Mouse (Mus musculus): ENCODE data around the gene Tk1. TPM values are rescaled to one million over a fixed set of nuclear protein-coding genes. Genes with fewer than 3 reads are reported as not detected.
A peak's percentile ranks its signal among the peaks of the same experiment; 100 is the strongest.

Tk1 gene
- polyA plus RNA-seq, 1 experiment from 2014 or later, result 150 TPM

DNA sequence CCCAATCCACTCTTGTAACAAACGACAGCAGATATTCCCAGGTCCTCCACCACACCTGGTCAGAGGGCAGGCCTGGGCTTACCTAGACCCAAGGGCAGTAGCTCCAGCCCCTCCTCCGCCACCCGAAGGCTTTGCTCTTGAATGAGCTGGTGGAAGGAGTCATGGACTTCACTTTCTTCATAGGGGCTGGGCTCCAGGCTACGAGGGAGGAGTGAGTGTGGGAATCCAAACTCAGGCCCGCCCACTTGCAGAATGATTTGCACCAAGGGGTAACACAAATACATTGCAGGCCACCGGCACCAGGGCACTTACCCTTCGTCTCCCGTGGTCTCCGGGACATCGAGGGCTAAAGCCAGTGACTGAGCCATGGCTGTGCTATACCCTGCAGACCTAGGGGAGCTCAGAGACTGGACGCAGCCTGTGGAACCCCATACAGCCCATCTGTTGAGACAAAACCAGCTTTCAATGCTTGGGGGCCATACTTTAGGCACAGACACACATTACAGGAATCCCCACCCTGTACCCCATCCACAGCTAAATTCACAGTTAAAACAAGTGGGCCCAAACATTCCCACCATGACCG, 47.0 kb downstream of the Tk1 start:
- peaks cover 66% of the 10 kb centered on the region for H3K4me1 ChIP-seq (replicated peaks)
- ATAC-seq (ENCODE audit: low read depth) (no peak), DNase-seq (peak; percentile 52)
- peak overlapping the region; percentile 100 for H3K27ac ChIP-seq
- peak overlapping the region; percentile 97 for H3K9ac ChIP-seq
- peak overlapping the region; percentile 96 for H3K4me3 ChIP-seq (replicated peaks)
- WGBS (ENCODE audit: insufficient replicate concordance), result 25% methylated on average over 12 of the region's 12 CpGs
- H3K4me2 ChIP-seq, result peak overlapping the region; percentile 98
- H3K27me3 ChIP-seq, result no peaks in the 10 kb centered on the region
- peaks cover 52% of the 10 kb centered on the region for H3K36me3 ChIP-seq
- no peaks in the 10 kb centered on the region for H3K9me3 ChIP-seq (replicated peaks)

DNA sequence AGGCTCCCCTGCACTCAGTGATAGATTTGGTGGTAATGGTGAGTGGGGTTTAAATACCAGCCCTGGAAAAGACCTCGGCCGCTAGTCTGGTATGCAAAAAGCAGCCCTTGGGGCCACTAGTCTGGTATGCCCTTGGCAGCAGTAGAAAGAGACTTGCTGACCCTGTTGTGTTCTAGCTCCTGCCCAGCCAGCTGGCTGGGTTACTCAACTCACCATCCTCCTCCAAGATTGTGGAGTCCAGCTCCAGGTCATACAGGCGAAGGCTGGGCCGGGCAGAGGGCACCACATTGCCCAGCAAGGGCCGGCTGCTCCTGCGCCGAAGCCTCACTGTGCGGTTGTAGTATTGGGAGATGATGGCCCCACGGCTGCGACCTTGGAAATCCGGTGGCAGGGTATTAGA, 47.9 kb downstream of the Tk1 start:
- H3K4me2 ChIP-seq, result peak overlapping the region; percentile 98
- no peaks in the 10 kb centered on the region for H3K27me3 ChIP-seq
- peak overlapping the region; percentile 96 for H3K4me3 ChIP-seq (replicated peaks)
- no peaks in the 10 kb centered on the region for H3K9me3 ChIP-seq (replicated peaks)
- H3K27ac ChIP-seq, result peak overlapping the region; percentile 100
- peaks cover 58% of the 10 kb centered on the region for H3K36me3 ChIP-seq
- H3K9ac ChIP-seq, result peak overlapping the region; percentile 97
- H3K4me1 ChIP-seq (replicated peaks), result peaks cover 65% of the 10 kb centered on the region
- no peak for DNase-seq
- WGBS (ENCODE audit: insufficient replicate concordance), result 91% methylated on average over 11 of the region's 11 CpGs
- no peak for ATAC-seq (ENCODE audit: low read depth)

DNA sequence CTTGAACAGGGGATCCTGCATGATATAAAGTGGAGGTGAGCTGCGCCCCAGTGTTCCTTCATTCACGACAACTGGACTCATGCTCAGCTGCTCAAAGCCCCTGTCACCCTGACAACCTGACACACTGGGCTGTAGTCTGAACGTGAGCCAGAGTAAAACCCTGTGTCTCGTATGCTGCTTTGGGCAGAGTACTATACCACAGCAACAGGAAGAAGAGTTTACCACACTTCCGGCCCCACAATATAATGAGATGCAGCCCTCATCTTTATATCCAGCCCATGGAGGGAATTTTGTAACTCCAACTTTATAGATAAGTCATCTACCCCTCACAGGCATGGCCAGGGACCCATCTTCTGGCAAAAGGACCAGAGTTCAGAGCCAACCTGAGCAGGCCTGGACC, 48.8 kb downstream of the Tk1 start:
- Histone ChIP-seq H3K27ac (peak overlapping the region; percentile 100; the same call in 1 of the 2 replicates), H3K4me2 (peak overlapping the region; percentile 98), H3K36me3 (peaks cover 67% of the 10 kb centered on the region), H3K4me1 (replicated peaks) (peaks cover 60% of the 10 kb centered on the region), H3K9me3 (replicated peaks) (no peaks in the 10 kb centered on the region), H3K9ac (peak overlapping the region; percentile 97), H3K4me3 (replicated peaks) (0 out of 2 replicates have a peak overlapping the region, but pooled peaks have one; percentile 96), H3K27me3 (no peaks in the 10 kb centered on the region)
- 84% methylated on average over 5 of the region's 5 CpGs for WGBS (ENCODE audit: insufficient replicate concordance)
- no peak for ATAC-seq (ENCODE audit: low read depth)
- DNase-seq, result no peak

DNA sequence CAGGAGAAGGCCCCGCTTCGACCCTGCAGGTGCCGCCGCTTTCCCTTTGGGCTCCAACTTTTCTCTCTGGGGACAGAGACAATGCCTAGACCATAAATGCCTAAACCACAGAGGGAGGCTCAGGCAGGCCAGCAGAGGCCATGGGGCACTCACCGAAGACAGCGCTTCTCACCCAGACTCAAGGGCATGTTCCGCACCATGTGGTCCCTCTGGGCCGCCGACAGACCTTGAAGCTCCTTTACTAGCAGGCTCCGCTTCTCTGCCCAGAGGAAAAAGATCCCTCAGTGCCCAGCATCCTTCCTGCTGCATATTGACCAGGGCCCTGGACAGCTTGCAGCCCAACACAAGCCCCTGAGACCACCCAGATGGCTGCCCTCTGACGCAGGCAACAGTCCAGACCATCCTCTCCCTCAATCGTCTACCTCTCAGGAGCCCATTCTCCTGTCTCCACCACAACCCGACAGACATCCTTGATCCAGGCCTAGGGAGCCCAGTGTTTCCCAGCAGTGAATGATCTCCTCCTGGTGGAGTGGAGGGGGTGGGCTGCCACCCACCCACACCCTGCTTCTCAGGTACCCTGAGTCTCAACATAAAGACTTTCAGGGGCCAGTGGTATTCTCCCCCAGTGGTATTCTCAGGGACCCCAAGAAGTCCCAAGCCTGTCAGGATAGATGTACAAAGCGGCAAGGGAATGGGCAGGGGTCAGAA, 49.7 kb downstream of the Tk1 start:
- WGBS (ENCODE audit: insufficient replicate concordance), result 94% methylated on average over 14 of the region's 14 CpGs
- Histone ChIP-seq H3K9me3 (replicated peaks) (no peaks in the 10 kb centered on the region), H3K9ac (no peak overlapping the region), H3K27me3 (no peaks in the 10 kb centered on the region), H3K36me3 (peaks cover 76% of the 10 kb centered on the region), H3K4me1 (replicated peaks) (peaks cover 51% of the 10 kb centered on the region), H3K27ac (peak overlapping the region; percentile 34; the same call in 1 of the 2 replicates), H3K4me2 (no peak overlapping the region), H3K4me3 (replicated peaks) (no peak overlapping the region)
- DNase-seq, result no peak
- no peak for ATAC-seq (ENCODE audit: low read depth)

DNA sequence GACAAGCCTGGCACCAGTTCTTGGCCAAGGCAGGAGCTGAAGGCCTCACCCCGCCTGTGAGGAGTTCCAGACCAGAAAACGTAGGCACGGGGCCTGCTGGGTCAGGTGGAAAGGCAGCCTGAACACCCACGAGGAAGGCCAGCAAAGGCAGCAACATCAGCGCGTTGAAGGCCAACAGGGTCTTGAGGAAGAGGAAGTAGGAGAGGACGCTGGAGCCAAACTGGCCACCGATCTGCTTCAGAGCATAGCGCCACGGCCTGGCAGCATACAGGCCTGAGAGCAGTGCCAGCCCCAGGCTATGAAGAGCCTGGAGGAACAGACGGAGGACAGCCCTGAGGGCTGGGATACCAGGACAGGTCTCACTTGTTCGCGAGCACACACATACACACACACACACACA, 50.4 kb downstream of the Tk1 start:
- Histone ChIP-seq H3K4me3 (replicated peaks) (no peak overlapping the region), H3K4me1 (replicated peaks) (peaks cover 47% of the 10 kb centered on the region), H3K9ac (no peak overlapping the region), H3K27me3 (no peaks in the 10 kb centered on the region), H3K4me2 (no peak overlapping the region), H3K36me3 (peaks cover 83% of the 10 kb centered on the region), H3K27ac (0 out of 2 replicates have a peak overlapping the region, but pooled peaks have one; percentile 34), H3K9me3 (replicated peaks) (no peaks in the 10 kb centered on the region)
- ATAC-seq (ENCODE audit: low read depth), result no peak
- DNase-seq, result no peak
- 76% methylated on average over 13 of the region's 13 CpGs for WGBS (ENCODE audit: insufficient replicate concordance)

DNA sequence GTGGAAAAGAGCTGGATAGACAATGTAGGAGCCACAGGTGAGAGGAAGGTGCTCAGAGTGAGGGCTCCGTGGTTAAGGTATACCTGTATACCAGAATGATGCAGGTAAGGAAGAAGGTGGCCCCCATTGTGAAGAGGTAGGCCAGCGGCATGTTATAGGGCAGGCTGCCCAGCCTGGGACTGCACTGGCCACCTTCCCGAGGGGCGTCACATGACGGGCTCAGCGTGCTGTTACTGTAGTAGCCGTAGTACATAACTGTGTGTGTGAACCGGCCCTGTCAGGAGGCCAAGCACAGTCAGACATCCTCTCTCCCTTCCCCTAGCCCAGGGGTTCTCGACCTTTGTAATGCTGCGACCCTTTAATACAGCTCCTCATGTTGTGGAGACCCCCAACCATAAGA, 51.0 kb downstream of the Tk1 start:
- no peak for ATAC-seq (ENCODE audit: low read depth)
- no peaks in the 10 kb centered on the region for H3K9me3 ChIP-seq (replicated peaks)
- H3K36me3 ChIP-seq, result peaks cover 89% of the 10 kb centered on the region
- H3K9ac ChIP-seq, result no peak overlapping the region
- 93% methylated on average over 10 of the region's 10 CpGs for WGBS (ENCODE audit: insufficient replicate concordance)
- H3K4me3 ChIP-seq (replicated peaks), result no peak overlapping the region
- peaks cover 47% of the 10 kb centered on the region for H3K4me1 ChIP-seq (replicated peaks)
- H3K27me3 ChIP-seq, result no peaks in the 10 kb centered on the region
- H3K4me2 ChIP-seq, result no peak overlapping the region
- H3K27ac ChIP-seq, result no peak overlapping the region
- DNase-seq, result no peak

DNA sequence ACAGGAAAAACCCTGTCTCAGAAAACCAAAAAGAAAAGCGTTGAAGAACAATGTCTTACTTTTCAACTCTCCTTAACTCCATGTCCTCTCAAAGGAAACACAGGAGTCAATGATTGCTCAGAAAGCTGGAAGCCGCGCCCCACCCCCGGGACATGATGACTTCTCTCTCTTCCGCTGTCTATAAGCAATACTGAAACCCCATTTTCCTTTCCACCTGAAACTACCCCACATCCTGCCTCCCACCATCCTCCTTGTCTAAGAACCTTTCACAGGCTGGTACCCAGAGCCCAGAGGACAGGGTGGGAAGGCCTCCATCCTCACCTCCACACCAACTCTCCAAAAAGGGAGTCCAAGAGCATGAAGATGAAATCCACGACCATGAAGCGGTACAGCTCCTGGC, 53.5 kb downstream of the Tk1 start:
- no peak overlapping the region for H3K27ac ChIP-seq
- no peak overlapping the region for H3K4me3 ChIP-seq (replicated peaks)
- H3K27me3 ChIP-seq, result no peaks in the 10 kb centered on the region
- no peaks in the 10 kb centered on the region for H3K9me3 ChIP-seq (replicated peaks)
- H3K9ac ChIP-seq, result no peak overlapping the region
- H3K4me2 ChIP-seq, result no peak overlapping the region
- DNase-seq (no peak), ATAC-seq (ENCODE audit: low read depth) (no peak)
- peaks cover 99% of the 10 kb centered on the region for H3K36me3 ChIP-seq
- 94% methylated on average over 7 of the region's 7 CpGs for WGBS (ENCODE audit: insufficient replicate concordance)
- H3K4me1 ChIP-seq (replicated peaks), result peaks cover 37% of the 10 kb centered on the region

DNA sequence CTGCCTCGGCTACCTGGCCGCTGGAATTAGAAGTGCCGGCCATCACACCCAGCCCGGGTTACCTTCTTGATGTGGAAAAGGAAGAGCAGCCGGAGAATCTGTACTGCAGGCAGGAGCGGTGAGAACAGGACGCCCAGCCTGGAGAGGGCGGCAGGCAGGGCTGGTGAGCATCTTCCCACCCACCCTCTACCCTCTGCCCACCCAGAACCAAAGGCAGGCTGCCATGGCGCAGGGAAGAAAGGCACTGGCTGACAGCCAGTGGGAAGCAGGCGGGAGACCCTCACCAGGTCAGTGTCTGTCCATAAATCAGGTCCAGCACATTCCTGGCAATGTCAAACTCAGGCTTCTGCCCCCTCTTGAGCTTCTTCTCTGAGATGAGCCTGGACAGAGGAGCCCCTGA, 55.5 kb downstream of the Tk1 start:
- H3K36me3 ChIP-seq, result peaks cover 99% of the 10 kb centered on the region
- no peaks in the 10 kb centered on the region for H3K27me3 ChIP-seq
- no peak overlapping the region for H3K9ac ChIP-seq
- no peak overlapping the region for H3K4me3 ChIP-seq (replicated peaks)
- no peak for DNase-seq
- peaks cover 20% of the 10 kb centered on the region for H3K4me1 ChIP-seq (replicated peaks)
- no peak overlapping the region for H3K27ac ChIP-seq
- 92% methylated on average over 10 of the region's 10 CpGs for WGBS (ENCODE audit: insufficient replicate concordance)
- no peaks in the 10 kb centered on the region for H3K9me3 ChIP-seq (replicated peaks)
- no peak for ATAC-seq (ENCODE audit: low read depth)
- no peak overlapping the region for H3K4me2 ChIP-seq

DNA sequence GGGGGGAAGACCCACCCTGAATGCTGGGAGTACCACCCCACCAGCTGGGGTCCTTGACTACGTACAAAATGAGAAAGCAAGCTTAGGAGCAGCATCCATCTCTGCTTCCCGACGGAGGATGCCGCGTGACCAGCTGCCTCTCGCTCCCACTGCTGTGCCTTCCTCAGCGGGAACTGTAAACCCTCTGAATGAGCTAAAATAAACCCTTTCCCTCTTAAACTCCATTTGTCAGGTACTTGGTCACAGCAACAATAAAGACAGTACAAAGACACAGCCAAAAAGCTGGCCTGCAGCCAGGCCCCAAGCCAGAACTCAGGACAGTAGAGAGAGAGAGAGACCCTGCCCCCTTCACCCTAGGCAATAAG, 56.2 kb downstream of the Tk1 start:
- H3K27ac ChIP-seq, result no peak overlapping the region
- no peak overlapping the region for H3K4me2 ChIP-seq
- no peaks in the 10 kb centered on the region for H3K27me3 ChIP-seq
- H3K36me3 ChIP-seq, result peaks cover 99% of the 10 kb centered on the region
- no peak overlapping the region for H3K4me3 ChIP-seq (replicated peaks)
- no peaks in the 10 kb centered on the region for H3K9me3 ChIP-seq (replicated peaks)
- 92% methylated on average over 7 of the region's 7 CpGs for WGBS (ENCODE audit: insufficient replicate concordance)
- no peak overlapping the region for H3K9ac ChIP-seq
- DNase-seq (no peak), ATAC-seq (ENCODE audit: low read depth) (no peak)
- H3K4me1 ChIP-seq (replicated peaks), result peaks cover 20% of the 10 kb centered on the region

DNA sequence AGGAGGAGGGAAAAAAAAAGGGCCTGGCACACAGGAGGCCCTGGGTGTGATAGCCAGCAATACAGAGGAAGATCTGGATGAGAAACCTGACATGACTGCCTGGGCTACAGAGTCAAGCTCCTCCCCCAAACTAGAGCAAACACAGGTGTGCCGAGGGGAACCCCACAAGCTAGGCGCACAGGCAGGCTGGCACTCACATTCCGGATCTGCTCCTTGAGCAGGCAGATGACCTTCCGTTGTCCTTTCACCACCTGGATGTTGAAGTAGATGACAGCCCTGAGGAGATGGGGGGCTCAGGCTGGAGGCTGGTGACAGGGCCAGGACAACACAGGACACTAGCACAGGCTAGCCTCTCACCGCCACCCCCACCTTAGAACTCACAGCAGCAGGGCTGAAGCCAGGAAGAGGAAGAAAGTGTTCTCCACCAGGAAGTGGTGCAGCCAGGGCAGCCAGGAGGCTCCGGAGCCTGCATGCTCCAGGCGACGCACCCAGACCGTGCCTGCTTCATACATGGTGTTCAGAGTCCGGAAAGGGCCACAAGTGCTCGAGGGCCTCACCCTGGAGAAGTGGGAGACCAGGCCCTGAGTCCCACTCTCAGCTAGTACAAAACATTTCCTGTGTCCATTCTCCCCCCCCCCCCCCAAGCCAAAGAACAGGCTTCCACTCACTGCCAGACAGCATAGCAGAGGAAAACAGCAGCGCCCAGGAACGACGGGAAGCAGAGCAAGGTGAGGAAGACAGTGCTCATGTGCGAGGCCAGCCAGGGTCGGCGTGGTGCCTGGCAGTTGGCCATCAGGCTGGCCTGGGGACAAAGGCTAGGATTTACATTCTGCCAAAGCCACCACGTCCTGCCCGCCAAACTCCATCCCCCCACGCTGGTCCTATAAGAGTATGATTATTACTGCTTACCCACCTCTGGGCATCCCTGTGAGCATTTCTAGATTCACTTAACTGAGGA, 56.9 kb downstream of the Tk1 start:
- no peak overlapping the region for H3K27ac ChIP-seq
- no peak for ATAC-seq (ENCODE audit: low read depth)

DNA sequence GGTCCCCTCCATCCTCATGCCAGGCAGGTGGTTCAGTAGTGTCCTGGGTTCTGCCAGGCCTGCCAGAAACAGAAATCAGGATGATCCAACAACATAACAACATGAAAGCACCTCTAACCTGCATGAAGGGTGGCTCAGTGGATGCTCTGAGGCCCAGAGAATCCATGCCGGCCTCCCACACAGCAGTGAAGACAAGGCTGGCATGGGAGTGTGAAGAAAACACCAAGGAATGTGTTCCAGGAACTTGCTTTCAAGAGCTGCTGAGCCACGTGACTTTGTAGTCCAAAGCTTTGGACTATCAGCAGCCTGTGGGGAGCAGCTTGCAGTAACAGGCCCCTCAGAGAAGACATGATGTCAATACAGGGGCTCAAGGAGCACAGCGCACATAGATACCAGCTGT, 59.6 kb downstream of the Tk1 start:
- H3K27me3 ChIP-seq, result no peaks in the 10 kb centered on the region
- peaks cover 80% of the 10 kb centered on the region for H3K36me3 ChIP-seq
- H3K27ac ChIP-seq, result no peak overlapping the region; the same call in 1 of the 2 replicates
- no peaks in the 10 kb centered on the region for H3K9me3 ChIP-seq (replicated peaks)
- ATAC-seq (ENCODE audit: low read depth) (no peak), DNase-seq (no peak)
- peaks cover 10% of the 10 kb centered on the region for H3K4me1 ChIP-seq (replicated peaks)
- no peak overlapping the region for H3K9ac ChIP-seq
- no peak overlapping the region for H3K4me2 ChIP-seq
- no peak overlapping the region for H3K4me3 ChIP-seq (replicated peaks)
- WGBS (ENCODE audit: insufficient replicate concordance), result 90% methylated on average over 3 of the region's 3 CpGs

More for the DNA sequence above, 56.9 kb downstream of the Tk1 start:
- no peak overlapping the region for H3K4me2 ChIP-seq
- H3K4me1 ChIP-seq (replicated peaks), result peaks cover 19% of the 10 kb centered on the region
- no peak for DNase-seq
- no peaks in the 10 kb centered on the region for H3K27me3 ChIP-seq
- no peaks in the 10 kb centered on the region for H3K9me3 ChIP-seq (replicated peaks)
- 86% methylated on average over 20 of the region's 20 CpGs for WGBS (ENCODE audit: insufficient replicate concordance)
- H3K9ac ChIP-seq, result no peak overlapping the region
- no peak overlapping the region for H3K4me3 ChIP-seq (replicated peaks)
- H3K36me3 ChIP-seq, result peaks cover 99% of the 10 kb centered on the region
